In genomic region chr4:38498271-38498670, GRCm38 (mm10) we compare ENCODE assay signal across 33 mouse cellular contexts.
"Had no signal": no experiment of that assay in that cellular context is flagged by ENCODE, and none has a peak within 500 bp of the region (broad histone marks: within the 10 kb centered on the region; RNA-seq: fewer than 3 reads in every experiment).

No protein-coding gene starts in this region.

- H3K36me3 ChIP-seq: heart, embryonic 12.5 days; heart, embryonic 13.5 days; heart, embryonic 15.5 days; hindbrain, embryonic 10.5 days; hindbrain, embryonic 12.5 days; hindbrain, embryonic 13.5 days; hindbrain, embryonic 15.5 days; intestine, embryonic 15.5 days; kidney, embryonic 15.5 days had no signal

- H3K27me3 ChIP-seq: heart, embryonic 12.5 days; heart, embryonic 13.5 days; heart, embryonic 15.5 days; hindbrain, embryonic 12.5 days; hindbrain, embryonic 13.5 days; hindbrain, embryonic 15.5 days; intestine, embryonic 15.5 days; kidney, embryonic 15.5 days had no signal

- H3K4me2 ChIP-seq: heart, embryonic 12.5 days; heart, embryonic 13.5 days; heart, embryonic 15.5 days; hindbrain, embryonic 12.5 days; hindbrain, embryonic 13.5 days; hindbrain, embryonic 14.5 days; hindbrain, embryonic 15.5 days; intestine, embryonic 15.5 days; kidney, embryonic 15.5 days had no signal

- H3K9me3 ChIP-seq: heart, embryonic 12.5 days; heart, embryonic 13.5 days; heart, embryonic 15.5 days; hindbrain, embryonic 10.5 days; hindbrain, embryonic 12.5 days; hindbrain, embryonic 13.5 days; hindbrain, embryonic 15.5 days; intestine, embryonic 15.5 days; kidney, embryonic 15.5 days had no signal

- H3K4me3 ChIP-seq: heart, embryonic 12.5 days; heart, embryonic 13.5 days; heart, embryonic 15.5 days; hindbrain, embryonic 10.5 days; hindbrain, embryonic 12.5 days; hindbrain, embryonic 13.5 days; hindbrain, embryonic 15.5 days; intestine, embryonic 15.5 days; kidney, embryonic 15.5 days; layer of hippocampus, adult 2 months; left cerebral cortex, adult 2 months had no signal

- DNase-seq: heart, postnatal 10 days; heart, postnatal 14 days; heart, postnatal 36 days; heart, postnatal 4 days; kidney, adult 11 months; kidney, adult 18-20 months; kidney, adult 2 months; kidney, adult 8-10 months; kidney, adult 9 months; kidney, postnatal 10 days; kidney, postnatal 14 days; kidney, postnatal 25 days; kidney, postnatal 4 days; layer of hippocampus, adult 9-11 months; layer of hippocampus, postnatal 36 days had no signal

- ATAC-seq: hindbrain, embryonic 16.5 days; hindbrain, postnatal 0 days; inflammation-experienced regulatory T-cells, adult 6 months; intestine, embryonic 15.5 days; intestine, embryonic 16.5 days; intestine, postnatal 0 days had no signal

- H3K9ac ChIP-seq: heart, embryonic 12.5 days; heart, embryonic 13.5 days; heart, embryonic 15.5 days; hindbrain, embryonic 12.5 days; hindbrain, embryonic 13.5 days; hindbrain, embryonic 14.5 days; hindbrain, embryonic 15.5 days; intestine, embryonic 15.5 days; kidney, embryonic 15.5 days had no signal

- H3K27ac ChIP-seq: heart, embryonic 13.5 days; heart, embryonic 15.5 days; hindbrain, embryonic 10.5 days; hindbrain, embryonic 12.5 days; hindbrain, embryonic 13.5 days; hindbrain, embryonic 14.5 days; hindbrain, embryonic 15.5 days; hindbrain, postnatal 0 days; intestine, embryonic 15.5 days; kidney, embryonic 15.5 days; kidney, postnatal 0 days; layer of hippocampus, adult 2 months; left cerebral cortex, adult 2 months had no signal

- H3K4me1 ChIP-seq: heart, embryonic 12.5 days; heart, embryonic 13.5 days; heart, embryonic 15.5 days; hindbrain, embryonic 10.5 days; hindbrain, embryonic 12.5 days; hindbrain, embryonic 13.5 days; hindbrain, embryonic 15.5 days; intestine, embryonic 15.5 days; kidney, embryonic 15.5 days had no signal
